In the genomic region with DNA sequence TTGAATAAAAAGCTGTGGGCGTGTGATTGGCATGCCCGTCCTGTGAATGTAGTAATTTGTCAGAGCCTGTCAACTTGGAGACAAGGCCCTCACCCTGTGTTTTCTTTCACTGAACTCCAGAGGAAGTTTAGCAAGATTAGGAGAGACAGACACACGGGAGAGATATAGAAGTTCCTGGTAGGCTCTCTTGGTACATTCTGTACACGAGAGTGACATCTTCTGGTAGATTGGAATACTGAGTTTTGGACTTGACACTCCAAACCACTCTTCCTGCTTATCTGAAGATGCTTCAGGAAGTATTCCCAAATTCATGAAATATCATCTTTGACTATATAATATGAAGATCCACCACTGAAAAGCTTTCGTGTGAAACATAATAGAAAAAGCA, we compare ENCODE assay signal across 9 mouse cellular contexts.
DNase-seq lines count a peak whose midpoint lies in the region; ATAC-seq and TF ChIP-seq lines count a peak whose summit lies in the region.
"Had no signal": no experiment of that assay in that cellular context is flagged by ENCODE, and none has a peak within 500 bp of the region (broad histone marks: within the 10 kb centered on the region; RNA-seq: fewer than 3 reads in every experiment).

No protein-coding gene starts in this region.

- H3K27ac ChIP-seq in cortical plate, adult 2 months (ENCODE audit: insufficient read depth, low read length) = no peak overlapping the region
- H3K27ac ChIP-seq in midbrain, embryonic 16.5 days (ENCODE audit: low read length) = no peak overlapping the region
- H3K27ac ChIP-seq: limb, embryonic 12.5 days had no signal

- H3K4me2 ChIP-seq in midbrain, embryonic 16.5 days (ENCODE audit: low read length) = no peak overlapping the region
- H3K4me2 ChIP-seq: limb, embryonic 12.5 days had no signal

- H3K36me3 ChIP-seq in midbrain, embryonic 16.5 days (ENCODE audit: control insufficient read depth, insufficient read depth, low read length) = no peaks in the 10 kb centered on the region
- H3K36me3 ChIP-seq: limb, embryonic 12.5 days had no signal

- TF ChIP-seq POLR2A in cortical plate, adult 2 months (IDR thresholded peaks at IDR 0.05; ENCODE audit: extremely low read depth, insufficient read depth, low read length) = no peak

- peak; percentile 15 for DNase-seq in left cerebral cortex, adult 11 months (ENCODE audit: low spot score)
- no peak for DNase-seq in left cerebral cortex, adult 18-20 months (ENCODE audit: low spot score in 2 of 2)
- peak; percentile 32 for DNase-seq in Muller cell, postnatal 12 days (ENCODE audit: inconsistent ontology term)
- no peak for DNase-seq in layer of hippocampus, adult 11-12 months (ENCODE audit: low spot score)
- DNase-seq: thymus, postnatal 14 days had no signal

- H3K4me3 ChIP-seq in cortical plate, adult 2 months (ENCODE audit: insufficient read depth, low read length) = no peak overlapping the region
- H3K4me3 ChIP-seq in midbrain, embryonic 16.5 days (ENCODE audit: low read depth, low read length) = no peak overlapping the region
- H3K4me3 ChIP-seq: limb, embryonic 12.5 days had no signal

- H3K27me3 ChIP-seq in midbrain, embryonic 16.5 days (ENCODE audit: control insufficient read depth, insufficient read depth, low read depth, low read length) = no peaks in the 10 kb centered on the region
- H3K27me3 ChIP-seq: limb, embryonic 12.5 days had no signal

- no peak overlapping the region for H3K9ac ChIP-seq in midbrain, embryonic 16.5 days (ENCODE audit: low read depth, low read length)
- H3K9ac ChIP-seq: limb, embryonic 12.5 days had no signal

- ATAC-seq in midbrain, embryonic 16.5 days = peak; percentile 71
- ATAC-seq in granulocyte monocyte progenitor cell, adult 5-6 weeks (replicated peaks; ENCODE audit: poor library complexity, severe bottlenecking) = no peak

- 0 out of 2 replicates have a peak, but pooled peaks have one; percentile 13 for TF ChIP-seq CTCF in cortical plate, adult 2 months (IDR thresholded peaks at IDR 0.05; ENCODE audit: extremely low read depth, insufficient read depth, low read length)

- 36% methylated on average over 5 of the region's 5 CpGs for WGBS in midbrain, embryonic 16.5 days

- no peaks in the 10 kb centered on the region for H3K9me3 ChIP-seq in midbrain, embryonic 16.5 days (replicated peaks; ENCODE audit: control insufficient read depth, low read length, poor library complexity, severe bottlenecking)
- H3K9me3 ChIP-seq: limb, embryonic 12.5 days had no signal

- H3K4me1 ChIP-seq in cortical plate, adult 2 months (ENCODE audit: control insufficient read depth, insufficient read depth, low read length) = no peaks in the 10 kb centered on the region
- H3K4me1 ChIP-seq in midbrain, embryonic 16.5 days (ENCODE audit: control insufficient read depth, insufficient read depth, low read length) = no peaks in the 10 kb centered on the region
- H3K4me1 ChIP-seq: limb, embryonic 12.5 days had no signal

Comparison
In these comparisons a context has a peak if more than half of its experiments do, and no peak if none do; other contexts are left out.
1. DNase-seq: peak in left cerebral cortex, adult 11 months (single experiment) and Muller cell, postnatal 12 days (single experiment); none in left cerebral cortex, adult 18-20 months (0 of 2) and layer of hippocampus, adult 11-12 months (single experiment).